Mouse (Mus musculus): Measurements from ENCODE around the gene Gm813.

The Gm813 gene

GRCm38 (mm10) chr16:58603831-58604230, 12.9 kb downstream of the Gm813 start:
- DNase-seq: no peak

- no peak for DNase-seq
Measured at GRCm38 (mm10) chr16:58600846-58601245, 15.9 kb downstream of the Gm813 start.

- DNase-seq: no peak
Measured at GRCm38 (mm10) chr16:58591299-58591698, 25.5 kb downstream of the Gm813 start.

GRCm38 (mm10) chr16:58589444-58589843, 27.3 kb downstream of the Gm813 start:
- no peak for DNase-seq

GRCm38 (mm10) chr16:58573949-58574722, 42.6 kb downstream of the Gm813 start:
- no peak for DNase-seq

GRCm38 (mm10) chr16:58570694-58571264, 46.0 kb downstream of the Gm813 start:
- no peak for DNase-seq
